Mouse (Mus musculus): ENCODE measurements around the gene Sdccag8. TPM values are rescaled to one million over a fixed set of nuclear protein-coding genes. Genes with fewer than 3 reads are reported as not detected.

Sdccag8 gene
- polyA plus RNA-seq, 1 experiment from 2014 or later: 15.2 TPM

DNA sequence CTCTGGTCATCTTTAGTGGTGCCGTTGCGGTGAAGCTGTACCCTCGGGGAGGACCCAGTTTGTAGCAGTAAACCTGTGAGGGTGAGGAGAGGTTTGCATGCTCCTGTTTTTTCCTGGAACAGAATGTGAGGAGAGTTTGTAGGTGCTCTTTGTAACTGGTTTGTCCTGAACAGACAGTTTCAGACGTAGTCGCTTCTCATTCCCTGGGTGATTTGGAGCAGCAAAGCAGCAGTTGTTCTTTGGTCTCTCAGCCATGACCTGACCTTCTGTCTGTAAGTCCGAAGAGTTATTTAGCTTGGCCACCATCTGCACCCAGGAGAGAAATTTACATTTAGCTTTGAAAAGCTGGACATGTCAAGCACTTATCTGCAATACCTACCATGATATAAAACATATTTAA, 65.2 kb downstream of the Sdccag8 start:
- no peak overlapping the region for H3K27ac ChIP-seq
- no peaks in the 10 kb centered on the region for H3K27me3 ChIP-seq
- 73% methylated on average over 6 of the region's 6 CpGs for WGBS
- no peak for ATAC-seq (ENCODE audit: insufficient number of reproducible peaks, low FRiP score, low TSS enrichment, low read depth)
- no peak overlapping the region for H3K4me2 ChIP-seq
- no peak overlapping the region for H3K4me3 ChIP-seq
- H3K36me3 ChIP-seq: no peaks in the 10 kb centered on the region
- no peaks in the 10 kb centered on the region for H3K9me3 ChIP-seq
- no peaks in the 10 kb centered on the region for H3K4me1 ChIP-seq
- no peak overlapping the region for H3K9ac ChIP-seq

DNA sequence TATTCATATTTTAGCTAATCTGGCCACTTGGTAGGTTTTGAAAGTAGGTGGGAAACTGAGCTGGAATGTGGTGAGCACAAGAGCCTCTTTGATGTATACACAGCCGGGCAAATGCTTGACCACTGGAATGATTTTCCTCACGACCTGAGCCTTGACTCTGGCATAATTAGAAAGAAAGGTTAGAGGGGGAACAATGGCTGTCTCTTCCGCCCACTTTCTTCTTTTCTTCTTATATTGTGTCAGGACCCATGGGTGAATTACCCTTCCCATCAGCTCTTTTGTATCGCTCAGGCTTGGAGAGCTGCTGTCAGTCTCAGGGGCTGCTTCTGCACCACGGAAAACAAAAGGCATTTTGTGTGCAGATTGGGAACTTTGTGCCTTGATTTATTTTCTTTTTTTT, 65.6 kb downstream of the Sdccag8 start:
- WGBS: 63% methylated on average over 5 of the region's 5 CpGs
- Histone ChIP-seq H3K9me3 (no peaks in the 10 kb centered on the region), H3K4me1 (no peaks in the 10 kb centered on the region), H3K27me3 (no peaks in the 10 kb centered on the region), H3K4me3 (no peak overlapping the region), H3K27ac (no peak overlapping the region), H3K36me3 (no peaks in the 10 kb centered on the region), H3K9ac (no peak overlapping the region), H3K4me2 (no peak overlapping the region)
- ATAC-seq (ENCODE audit: insufficient number of reproducible peaks, low FRiP score, low TSS enrichment, low read depth): no peak

- 0 out of 2 replicates have a peak, but pooled peaks cover 3% of the 10 kb centered on the region for H3K4me1 ChIP-seq
- WGBS: 70% methylated on average over 6 of the region's 6 CpGs
- no peaks in the 10 kb centered on the region for H3K36me3 ChIP-seq
- no peak overlapping the region for H3K4me2 ChIP-seq
- H3K9ac ChIP-seq: no peak overlapping the region
- no peak for ATAC-seq (ENCODE audit: insufficient number of reproducible peaks, low FRiP score, low TSS enrichment, low read depth)
- no peak overlapping the region for H3K27ac ChIP-seq
- H3K4me3 ChIP-seq: no peak overlapping the region
- no peaks in the 10 kb centered on the region for H3K9me3 ChIP-seq
- H3K27me3 ChIP-seq: no peaks in the 10 kb centered on the region
Measured at GRCm38 (mm10) chr1:176880943-176881342, 66.5 kb downstream of the Sdccag8 start.

DNA sequence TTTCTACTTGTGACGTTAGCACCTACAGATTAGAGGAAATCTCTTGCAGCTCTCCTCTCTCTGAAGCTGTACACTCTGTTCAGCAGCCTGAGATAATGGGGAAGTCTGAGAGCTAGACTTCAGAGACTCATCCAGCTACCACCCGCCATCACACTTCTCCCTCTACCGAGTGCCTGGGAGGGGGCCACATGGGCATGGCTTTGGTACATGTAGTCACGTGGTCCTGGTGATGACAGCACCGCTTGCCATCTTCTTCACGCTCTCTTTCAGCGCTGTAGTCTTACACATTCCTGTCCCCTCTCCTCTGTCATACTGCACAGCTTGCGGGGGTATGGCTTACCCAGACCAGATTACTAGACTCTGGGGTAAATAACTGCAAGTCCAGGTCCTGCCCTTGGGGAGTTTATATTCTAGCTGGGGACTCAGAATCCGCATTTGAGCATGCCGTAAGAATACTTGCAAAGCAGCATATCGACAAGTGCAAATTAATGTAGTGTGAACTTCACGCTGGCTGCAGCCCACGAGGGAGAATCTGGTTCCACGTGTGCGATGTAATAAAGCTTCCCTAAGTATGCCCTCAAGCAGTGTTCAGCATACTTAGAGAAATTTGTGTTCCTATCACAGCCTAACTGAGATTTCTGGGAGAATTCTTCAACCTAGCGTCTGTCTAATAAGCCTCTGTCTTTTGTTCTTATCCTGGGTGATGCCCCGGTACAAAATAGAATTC, 70.9 kb downstream of the Sdccag8 start:
- WGBS: 55% methylated on average over 17 of the region's 17 CpGs

GRCm38 (mm10) chr1:176886002-176886401, 71.5 kb downstream of the Sdccag8 start:
- Histone ChIP-seq H3K4me3 (no peak overlapping the region), H3K4me2 (no peak overlapping the region), H3K9ac (no peak overlapping the region), H3K27ac (no peak overlapping the region), H3K9me3 (no peaks in the 10 kb centered on the region), H3K27me3 (no peaks in the 10 kb centered on the region), H3K36me3 (no peaks in the 10 kb centered on the region), H3K4me1 (0 out of 2 replicates have a peak, but pooled peaks cover 3% of the 10 kb centered on the region)
- no peak for ATAC-seq (ENCODE audit: insufficient number of reproducible peaks, low FRiP score, low TSS enrichment, low read depth)
- WGBS: 75% methylated on average over 5 of the region's 5 CpGs

More for the DNA sequence above, 70.9 kb downstream of the Sdccag8 start:
- H3K4me2 ChIP-seq: no peak overlapping the region
- H3K27me3 ChIP-seq: no peaks in the 10 kb centered on the region
- no peaks in the 10 kb centered on the region for H3K9me3 ChIP-seq
- ATAC-seq (ENCODE audit: insufficient number of reproducible peaks, low FRiP score, low TSS enrichment, low read depth): no peak
- H3K9ac ChIP-seq: no peak overlapping the region
- no peak overlapping the region for H3K27ac ChIP-seq
- H3K36me3 ChIP-seq: no peaks in the 10 kb centered on the region
- H3K4me3 ChIP-seq: no peak overlapping the region
- 0 out of 2 replicates have a peak, but pooled peaks cover 3% of the 10 kb centered on the region for H3K4me1 ChIP-seq

GRCm38 (mm10) chr1:176903741-176904140, 89.3 kb downstream of the Sdccag8 start:
- Histone ChIP-seq H3K9me3 (no peaks in the 10 kb centered on the region), H3K27ac (no peak overlapping the region)
- 83% methylated on average over 6 of the region's 6 CpGs for WGBS

GRCm38 (mm10) chr1:176915946-176916345, 101.5 kb downstream of the Sdccag8 start:
- H3K4me3 ChIP-seq: no peak overlapping the region
- no peak overlapping the region for H3K9ac ChIP-seq
- no peaks in the 10 kb centered on the region for H3K27me3 ChIP-seq
- no peaks in the 10 kb centered on the region for H3K9me3 ChIP-seq
- no peak for ATAC-seq (ENCODE audit: insufficient number of reproducible peaks, low FRiP score, low TSS enrichment, low read depth)
- H3K36me3 ChIP-seq: peaks cover 3% of the 10 kb centered on the region; the same call in 1 of the 2 replicates
- no peak overlapping the region for H3K27ac ChIP-seq
- H3K4me2 ChIP-seq: no peak overlapping the region
- no peaks in the 10 kb centered on the region for H3K4me1 ChIP-seq
- WGBS: 94% methylated on average over 2 of the region's 2 CpGs

More at GRCm38 (mm10) chr1:176903741-176904140, 89.3 kb downstream of the Sdccag8 start:
- H3K9ac ChIP-seq: no peak overlapping the region
- no peak for ATAC-seq (ENCODE audit: insufficient number of reproducible peaks, low FRiP score, low TSS enrichment, low read depth)
- no peak overlapping the region for H3K4me2 ChIP-seq
- H3K27me3 ChIP-seq: no peaks in the 10 kb centered on the region
- H3K36me3 ChIP-seq: no peaks in the 10 kb centered on the region
- no peaks in the 10 kb centered on the region for H3K4me1 ChIP-seq
- H3K4me3 ChIP-seq: no peak overlapping the region

GRCm38 (mm10) chr1:176919486-176919885, 105.0 kb downstream of the Sdccag8 start:
- Histone ChIP-seq H3K27me3 (no peaks in the 10 kb centered on the region), H3K9ac (no peak overlapping the region), H3K9me3 (no peaks in the 10 kb centered on the region), H3K4me2 (no peak overlapping the region), H3K36me3 (peaks cover 6% of the 10 kb centered on the region; the same call in 1 of the 2 replicates), H3K4me1 (no peaks in the 10 kb centered on the region), H3K4me3 (no peak overlapping the region), H3K27ac (no peak overlapping the region)
- 91% methylated on average over 12 of the region's 12 CpGs for WGBS
- ATAC-seq (ENCODE audit: insufficient number of reproducible peaks, low FRiP score, low TSS enrichment, low read depth): no peak

DNA sequence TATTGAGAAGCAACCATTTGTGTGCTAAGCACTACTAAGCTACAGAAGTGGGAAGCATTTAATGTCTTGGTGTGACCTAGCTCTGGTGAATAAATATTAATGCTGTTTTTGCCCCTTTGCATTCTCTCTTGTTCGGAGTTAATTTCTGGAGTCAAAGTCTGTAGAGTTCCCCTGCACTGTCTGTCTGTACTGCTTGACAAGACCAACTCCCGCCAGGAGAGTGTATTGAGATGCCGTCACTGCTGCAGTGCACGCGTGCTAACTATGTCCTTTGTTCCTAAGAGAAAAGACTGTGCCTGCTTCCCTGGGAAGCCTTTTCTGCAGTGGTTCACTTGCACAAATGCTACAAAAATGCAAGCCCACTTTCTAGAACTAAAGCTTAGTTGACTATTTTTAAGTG, 108.4 kb downstream of the Sdccag8 start:
- no peak for ATAC-seq (ENCODE audit: insufficient number of reproducible peaks, low FRiP score, low TSS enrichment, low read depth)
- Histone ChIP-seq H3K27ac (no peak overlapping the region), H3K4me3 (no peak overlapping the region), H3K9me3 (no peaks in the 10 kb centered on the region), H3K36me3 (peaks cover 6% of the 10 kb centered on the region; the same call in 1 of the 2 replicates), H3K9ac (no peak overlapping the region), H3K4me2 (no peak overlapping the region), H3K27me3 (no peaks in the 10 kb centered on the region), H3K4me1 (no peaks in the 10 kb centered on the region)
- 87% methylated on average over 5 of the region's 5 CpGs for WGBS

GRCm38 (mm10) chr1:176926009-176926408, 111.5 kb downstream of the Sdccag8 start:
- 83% methylated on average over 5 of the region's 5 CpGs for WGBS
- Histone ChIP-seq H3K27ac (no peak overlapping the region), H3K36me3 (0 out of 2 replicates have a peak, but pooled peaks cover 3% of the 10 kb centered on the region), H3K4me1 (no peaks in the 10 kb centered on the region), H3K4me3 (no peak overlapping the region), H3K9me3 (no peaks in the 10 kb centered on the region), H3K27me3 (no peaks in the 10 kb centered on the region), H3K9ac (no peak overlapping the region), H3K4me2 (no peak overlapping the region)
- ATAC-seq (ENCODE audit: insufficient number of reproducible peaks, low FRiP score, low TSS enrichment, low read depth): no peak

DNA sequence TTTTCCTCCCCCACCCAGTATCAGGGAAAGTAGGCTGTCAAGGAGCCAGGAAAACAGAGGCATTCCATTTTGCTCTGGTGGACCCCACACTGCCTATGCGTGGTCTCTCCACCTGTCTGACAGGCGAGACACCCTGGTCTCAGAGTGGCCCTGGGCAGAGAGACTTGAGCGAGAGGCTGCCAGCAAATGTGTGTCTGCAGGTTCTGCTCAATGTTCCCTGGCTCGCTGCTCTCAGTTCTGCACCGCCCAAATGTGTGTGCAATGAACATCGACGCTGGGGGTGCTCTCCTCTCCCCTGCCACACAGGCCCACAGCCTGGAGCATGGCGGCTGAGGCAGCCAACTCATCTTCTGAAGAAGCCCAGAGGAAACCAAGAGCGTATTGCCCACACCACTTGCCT, 112.9 kb downstream of the Sdccag8 start:
- Histone ChIP-seq H3K9ac (no peak overlapping the region), H3K36me3 (0 out of 2 replicates have a peak, but pooled peaks cover 3% of the 10 kb centered on the region), H3K9me3 (no peaks in the 10 kb centered on the region), H3K27ac (no peak overlapping the region), H3K4me1 (no peaks in the 10 kb centered on the region), H3K4me3 (no peak overlapping the region), H3K4me2 (no peak overlapping the region), H3K27me3 (no peaks in the 10 kb centered on the region)
- ATAC-seq (ENCODE audit: insufficient number of reproducible peaks, low FRiP score, low TSS enrichment, low read depth): no peak
- 85% methylated on average over 9 of the region's 9 CpGs for WGBS

- 91% methylated on average over 8 of the region's 8 CpGs for WGBS
- ATAC-seq (ENCODE audit: insufficient number of reproducible peaks, low FRiP score, low TSS enrichment, low read depth): no peak
- H3K4me3 ChIP-seq: no peak overlapping the region
- H3K4me1 ChIP-seq: no peaks in the 10 kb centered on the region
- no peak overlapping the region for H3K4me2 ChIP-seq
- H3K36me3 ChIP-seq: no peaks in the 10 kb centered on the region
- H3K27me3 ChIP-seq: no peaks in the 10 kb centered on the region
- H3K27ac ChIP-seq: no peak overlapping the region
- H3K9me3 ChIP-seq: no peaks in the 10 kb centered on the region
- H3K9ac ChIP-seq: no peak overlapping the region
Measured at GRCm38 (mm10) chr1:176929710-176930109, 115.2 kb downstream of the Sdccag8 start.

Data from limb, embryonic 15.5 days (tissue).